Mouse (Mus musculus) olfactory bulb, adult 2 months (tissue): ENCODE results near the gene Itpk1.

Experiments used
- CTCF ChIP-seq: fragments of 200-500 bp; IDR thresholded peaks from 2 replicates; pipeline ENCODE4 v1.5.1; 2012; ENCODE audit warnings: low read depth, mild to moderate bottlenecking, low read length, moderate library complexity; ENCODE audit not compliant: insufficient read depth
- POLR2A ChIP-seq: fragments of 200-500 bp; IDR thresholded peaks from 2 replicates; pipeline ENCODE4 v1.6.1; 2012; ENCODE audit warnings: mild to moderate bottlenecking, low read depth, low read length, moderate library complexity; ENCODE audit not compliant: insufficient read depth

DNA sequence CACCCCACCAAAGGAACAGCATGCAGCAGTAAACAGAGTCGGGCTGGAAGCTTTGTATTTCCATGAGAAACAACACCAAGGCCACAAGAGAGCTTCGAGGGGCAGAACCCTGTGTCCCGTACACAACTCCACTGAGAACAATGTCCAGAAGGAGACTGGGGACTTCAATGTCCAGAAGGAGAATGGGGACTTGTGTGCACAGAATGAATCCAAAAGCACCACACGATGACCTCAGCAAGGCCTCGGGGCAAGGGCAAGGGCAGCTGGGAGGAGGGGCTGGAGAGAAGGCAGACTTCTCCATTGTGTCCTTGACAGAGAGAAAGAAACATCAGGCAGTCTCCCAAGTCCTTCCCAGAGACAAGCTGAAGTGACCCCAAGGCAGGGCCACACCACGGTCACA lies 25.9 kb downstream of the Itpk1 start:
- no peak for TF ChIP-seq POLR2A
- TF ChIP-seq CTCF = 0 out of 2 replicates have a peak, but pooled peaks have one; percentile 18
